9 mouse cellular contexts compared by ENCODE assay signal in the genomic region with DNA sequence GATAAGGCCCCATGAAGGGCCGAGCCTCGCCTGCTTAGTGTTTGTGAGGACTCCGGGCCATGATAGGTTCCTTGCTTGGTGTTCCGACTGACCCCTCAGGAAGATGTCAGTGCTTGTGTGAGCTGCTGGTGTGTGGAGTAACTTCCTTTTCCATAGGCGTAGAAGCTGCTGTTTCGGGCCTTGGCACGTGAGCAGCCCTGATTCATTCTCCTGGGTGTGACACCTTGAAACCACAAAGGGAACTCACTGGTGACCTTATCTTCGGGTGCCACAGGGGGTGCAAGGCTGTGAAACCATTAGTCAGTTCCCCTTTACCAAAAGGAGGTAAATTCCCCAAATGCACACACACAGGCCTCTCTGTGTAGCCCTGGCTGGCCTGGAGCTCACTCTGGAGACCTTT. TPM values are rescaled to one million over a fixed set of nuclear protein-coding genes. Genes with fewer than 3 reads are reported as not detected.
DNase-seq lines count a peak whose midpoint lies in the region; ATAC-seq and TF ChIP-seq lines count a peak whose summit lies in the region.
"Had no signal": no experiment of that assay in that cellular context is flagged by ENCODE, and none has a peak within 500 bp of the region (broad histone marks: within the 10 kb centered on the region; RNA-seq: fewer than 3 reads in every experiment).

No protein-coding gene starts in this region.

- H3K27me3 ChIP-seq in MEL (ENCODE audit: control insufficient read depth in 1 of 2, insufficient read depth in 2 of 2, low read length in 2 of 2): no peaks in the 10 kb centered on the region
- H3K27me3 ChIP-seq in thymus, adult 2 months (ENCODE audit: control insufficient read depth, insufficient read depth, low read length): no peaks in the 10 kb centered on the region; the same call in 1 of the 2 replicates

- TF ChIP-seq CTCF in MEL (IDR thresholded peaks at IDR 0.05 in 2 of 3, conservative IDR thresholded peaks at IDR 0.05 in 1 of 3; ENCODE audit: control insufficient read depth in 1 of 3, insufficient read depth in 1 of 3, low read depth in 2 of 3, low read length in 3 of 3, poor library complexity in 1 of 3, severe bottlenecking in 1 of 3): no peak
- no peak for TF ChIP-seq CTCF in thymus, adult 2 months (IDR thresholded peaks at IDR 0.05; ENCODE audit: borderline replicate concordance, control insufficient read depth, extremely low read depth, insufficient read depth, low read length, poor library complexity)

- ATAC-seq in CD4-positive, CD25-positive, alpha-beta regulatory T cell, adult 4 months: no peak
- peak; percentile 90 for ATAC-seq in megakaryocyte progenitor cell, adult 5-6 weeks (replicated peaks; ENCODE audit: poor library complexity)

- peaks cover 1 to 31% of the 10 kb centered on the region in 2 experiments for H3K36me3 ChIP-seq in MEL (ENCODE audit: control insufficient read depth in 1 of 2, insufficient read depth in 2 of 2, low read length in 2 of 2)
- H3K36me3 ChIP-seq in thymus, adult 2 months (ENCODE audit: control insufficient read depth, insufficient read depth, low read length): no peaks in the 10 kb centered on the region

- peaks cover 4 to 28% of the 10 kb centered on the region in 2 experiments; a peak in 3 of 4 replicates for H3K4me1 ChIP-seq in MEL (ENCODE audit: control insufficient read depth in 1 of 2, insufficient read depth in 2 of 2, low read length in 2 of 2)
- H3K4me1 ChIP-seq in thymus, adult 2 months (replicated peaks; ENCODE audit: control insufficient read depth, insufficient read depth, low read length): no peaks in the 10 kb centered on the region

- TF ChIP-seq POLR2A in MEL (IDR thresholded peaks at IDR 0.05; ENCODE audit: control insufficient read depth in 1 of 2, insufficient read depth in 1 of 2, low read depth in 1 of 2, low read length in 2 of 2, poor library complexity in 1 of 2): peak in 1 of 2 experiments; percentile 31; a peak in 1 of 4 replicates
- TF ChIP-seq POLR2A in thymus, adult 2 months (IDR thresholded peaks at IDR 0.05; ENCODE audit: control insufficient read depth, extremely low read depth, insufficient read depth, low read length, poor library complexity): no peak

- 24% methylated on average over 8 of the region's 8 CpGs for WGBS in thymus, adult 2 months

- DNase-seq in CD4-positive, CD25-positive, alpha-beta regulatory T cell, adult 2 months (ENCODE audit: low read depth, low spot score): peak; percentile 16
- peak; percentile 95 for DNase-seq in MEL (ENCODE audit: low read depth, low spot score)
- peak; percentile 52 for DNase-seq in induced T-regulatory cell, adult 2 months (ENCODE audit: low read depth)
- no peak for DNase-seq in cerebellum, adult 11-12 months
- no peak for DNase-seq in cerebellum, adult 9-10 months
- DNase-seq in thymus, adult 2 months: no peak
- DNase-seq: thymus, postnatal 4 days had no signal

- peak; percentile 90 to 94 for TF ChIP-seq EP300 in MEL (IDR thresholded peaks at IDR 0.05; ENCODE audit: low read depth in 1 of 2, low read length in 2 of 2)

- no peaks in the 10 kb centered on the region for H3K79me2 ChIP-seq in MEL (ENCODE audit: control insufficient read depth, insufficient read depth, low read length, poor library complexity)

- peak overlapping the region; percentile 68 for H3K27ac ChIP-seq in MEL (ENCODE audit: control insufficient read depth, low read depth, low read length)
- no peak overlapping the region for H3K27ac ChIP-seq in thymus, adult 2 months (ENCODE audit: control insufficient read depth, insufficient read depth, low read length)

- H3K4me3 ChIP-seq in MEL (ENCODE audit: control insufficient read depth in 1 of 2, insufficient read depth in 1 of 2, low read depth in 2 of 2, low read length in 2 of 2): no peak overlapping the region
- H3K4me3 ChIP-seq in thymus, adult 2 months (ENCODE audit: control insufficient read depth, insufficient read depth, low read length): no peak overlapping the region

- no peaks in the 10 kb centered on the region for H3K9me3 ChIP-seq in MEL (replicated peaks; ENCODE audit: insufficient read depth, low read length)

- TF ChIP-seq RAD21 in MEL (IDR thresholded peaks at IDR 0.05; ENCODE audit: low read depth, low read length): no peak

- H3K9ac ChIP-seq in MEL (ENCODE audit: control insufficient read depth, low read depth, low read length, poor library complexity, severe bottlenecking): no peak overlapping the region

TF ChIP-seq in MEL, 35 proteins besides CTCF, POLR2A, EP300 and RAD21:
- TF ChIP-seq BHLHE40 (IDR thresholded peaks at IDR 0.05; ENCODE audit: borderline replicate concordance, low read depth, low read length) (peak; percentile 100), TBP (IDR thresholded peaks at IDR 0.05; ENCODE audit: low read depth, low read length) (no peak), SIN3A (IDR thresholded peaks at IDR 0.05; ENCODE audit: low read length) (peak; percentile 75), MAX (IDR thresholded peaks at IDR 0.05; ENCODE audit: low read length) (peak; percentile 90), RCOR1 (IDR thresholded peaks at IDR 0.05; ENCODE audit: low read depth, low read length) (peak; percentile 99), ETS1 (IDR thresholded peaks at IDR 0.05; ENCODE audit: low read depth, low read length) (peak; percentile 93), NRF1 (IDR thresholded peaks at IDR 0.05; ENCODE audit: insufficient read depth, low read depth, low read length, poor library complexity, severe bottlenecking) (no peak), CHD1 (IDR thresholded peaks at IDR 0.05; ENCODE audit: low read depth, low read length) (no peak), TAL1 (IDR thresholded peaks at IDR 0.05; ENCODE audit: low read length) (peak; percentile 92), NELFE (IDR thresholded peaks at IDR 0.05; ENCODE audit: low read depth, low read length) (no peak), MYC (IDR thresholded peaks at IDR 0.05; ENCODE audit: low read depth, low read length) (peak; percentile 86), SMC3 (IDR thresholded peaks at IDR 0.05; ENCODE audit: low read depth, low read length) (no peak), USF1 (IDR thresholded peaks at IDR 0.05; ENCODE audit: low read depth, low read length) (peak; percentile 90), MAZ (IDR thresholded peaks at IDR 0.05; ENCODE audit: low read depth, low read length) (peak; percentile 70; the same call in 1 of the 2 replicates), POLR2AphosphoS2 (IDR thresholded peaks at IDR 0.05; ENCODE audit: low read length) (no peak; the same call in 1 of the 2 replicates), CHD2 (IDR thresholded peaks at IDR 0.05; ENCODE audit: low read length) (no peak), ZKSCAN1 (IDR thresholded peaks at IDR 0.05; ENCODE audit: low read depth, low read length) (no peak), USF2 (IDR thresholded peaks at IDR 0.05; ENCODE audit: borderline replicate concordance in 1 of 2, insufficient read depth in 1 of 2, low read depth in 1 of 2, low read length in 2 of 2) (peak in 1 of 2 experiments; percentile 54; a peak in 1 of 4 replicates), GATA1 (IDR thresholded peaks at IDR 0.05; ENCODE audit: low read depth, low read length) (peak; percentile 92), GABPA (IDR thresholded peaks at IDR 0.05; ENCODE audit: low read depth, low read length) (no peak), ELF1 (IDR thresholded peaks at IDR 0.05; ENCODE audit: low read depth, low read length) (no peak), E2F4 (IDR thresholded peaks at IDR 0.05; ENCODE audit: borderline replicate concordance, low read depth, low read length) (no peak), HCFC1 (IDR thresholded peaks at IDR 0.05; ENCODE audit: low read depth, low read length) (no peak), MAFK (IDR thresholded peaks at IDR 0.05; ENCODE audit: borderline replicate concordance, low read depth, low read length) (peak; percentile 69), MYB (IDR thresholded peaks at IDR 0.05; ENCODE audit: low read depth, low read length) (no peak), TCF12 (IDR thresholded peaks at IDR 0.05; ENCODE audit: low read depth, low read length) (peak; percentile 90), UBTF (IDR thresholded peaks at IDR 0.05; ENCODE audit: borderline replicate concordance, insufficient read depth, low read depth, low read length) (no peak), JUND (IDR thresholded peaks at IDR 0.05; ENCODE audit: low read depth, low read length) (no peak), POLR2AphosphoS5 (IDR thresholded peaks at IDR 0.05; ENCODE audit: borderline replicate concordance, low read depth, low read length) (no peak), ZNF384 (IDR thresholded peaks at IDR 0.05; ENCODE audit: low read depth, low read length) (no peak), ZMIZ1 (IDR thresholded peaks at IDR 0.05; ENCODE audit: low read depth, low read length) (no peak), MXI1 (IDR thresholded peaks at IDR 0.05; ENCODE audit: low read depth, low read length) (peak; percentile 75; the same call in 1 of the 2 replicates), KAT2A (conservative IDR thresholded peaks at IDR 0.05; ENCODE audit: low read depth, low read length) (no peak), MEF2A (IDR thresholded peaks at IDR 0.05; ENCODE audit: extremely low read depth, insufficient replicate concordance, low read depth, low read length, poor library complexity, severe bottlenecking) (no peak), ZC3H11A (IDR thresholded peaks at IDR 0.05; ENCODE audit: low read depth, low read length) (no peak)

RNA-seq across cellular contexts. Expression of a gene that starts 43.0 kb away (rescaled TPM):
- polyA plus RNA-seq in CD4-positive, CD25-positive, alpha-beta regulatory T cell, adult 4 months (2017; shearing (Covaris generic)): 1 to 10 TPM in 1 of 2 experiments, under 1 TPM in 1; 0.66 to 1.1 TPM
- 20.1 and 24.4 TPM in 2 replicates for total RNA-seq in MEL (2012; rRNA removed)
- 10 to 100 TPM in 1 of 2 experiments, not detected in 1; 51.8 TPM for polyA plus RNA-seq in MEL (2012; ENCODE audit: insufficient read depth in 1 of 2, insufficient read length in 2 of 2, low read depth in 1 of 2, low replicate concordance in 2 of 2, missing spikeins in 1 of 2)
- 7.8 and 10.1 TPM in 2 replicates for total RNA-seq in megakaryocyte progenitor cell, adult 5-6 weeks (2015)
- total RNA-seq in megakaryocyte progenitor cell, adult 5-6 weeks (2017): 11.5 and 14.6 TPM in 2 replicates
- polyA plus RNA-seq in thymus, adult 2 months (2012; rRNA removed): 4.4 and 5.3 TPM in 2 replicates

Comparison
In these comparisons a context has a peak if more than half of its experiments do, and no peak if none do; other contexts are left out.
1. DNase-seq: peak in CD4-positive, CD25-positive, alpha-beta regulatory T cell, adult 2 months (single experiment), MEL (single experiment) and induced T-regulatory cell, adult 2 months (single experiment); none in cerebellum, adult 11-12 months (single experiment), cerebellum, adult 9-10 months (single experiment) and thymus, adult 2 months (single experiment).